7 mouse cellular contexts compared by ENCODE assay signal in the genomic region with DNA sequence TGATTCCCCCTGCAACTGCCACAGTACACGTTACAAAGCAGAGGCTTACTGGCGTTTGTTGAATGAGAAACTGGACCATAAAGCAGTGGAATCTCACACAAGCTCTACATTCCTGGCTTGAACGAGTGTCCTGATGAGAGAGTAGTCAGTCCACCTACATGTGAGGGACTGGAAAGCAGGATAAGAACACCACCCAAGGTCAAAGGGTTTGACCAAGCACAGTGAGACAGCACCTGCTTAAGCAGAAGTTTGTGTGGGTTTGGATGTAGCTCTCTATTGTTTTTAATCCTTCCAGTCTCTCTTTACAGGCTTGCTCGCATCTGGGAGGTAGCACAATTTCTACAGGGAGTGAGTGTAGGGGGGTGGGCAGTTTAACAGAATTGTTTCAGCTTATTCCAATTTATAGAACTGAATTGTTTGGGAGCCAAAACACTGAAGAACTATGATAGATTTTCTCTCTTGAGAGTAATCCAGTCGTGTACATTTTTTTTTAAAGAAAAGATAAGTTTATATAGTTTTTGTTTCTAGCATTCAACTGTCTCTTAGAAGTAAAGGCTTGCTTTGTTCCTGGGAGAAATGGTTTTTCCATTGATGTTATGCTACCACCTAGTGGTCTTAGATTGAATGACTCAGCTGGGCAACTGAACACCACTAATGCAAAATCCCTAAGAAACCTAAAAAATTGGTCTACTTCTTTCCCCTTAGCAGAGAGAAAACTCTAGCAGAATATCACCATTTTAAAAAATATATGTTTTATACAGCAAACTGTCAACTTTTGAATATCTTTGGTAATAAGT.
DNase-seq lines count a peak whose midpoint lies in the region; ATAC-seq and TF ChIP-seq lines count a peak whose summit lies in the region.

No protein-coding gene starts in this region.

- no peak overlapping the region for H3K4me3 ChIP-seq in liver, embryonic 14.5 days (ENCODE audit: insufficient read depth in 1 of 2, low read depth in 2 of 2, low read length in 2 of 2)
- H3K4me3 ChIP-seq in liver, embryonic 11.5 days (ENCODE audit: low read depth, low read length) = no peak overlapping the region
- no peak overlapping the region for H3K4me3 ChIP-seq in forebrain, embryonic 13.5 days
- no peak overlapping the region for H3K4me3 ChIP-seq in midbrain, embryonic 16.5 days (ENCODE audit: low read depth, low read length)

- H3K4me1 ChIP-seq in liver, embryonic 14.5 days (replicated peaks; ENCODE audit: control insufficient read depth in 2 of 2, insufficient read depth in 2 of 2, low read length in 1 of 2) = no peaks in the 10 kb centered on the region
- H3K4me1 ChIP-seq in liver, embryonic 11.5 days (replicated peaks; ENCODE audit: control insufficient read depth, insufficient read depth, low read length) = no peaks in the 10 kb centered on the region
- no peaks in the 10 kb centered on the region for H3K4me1 ChIP-seq in forebrain, embryonic 13.5 days
- H3K4me1 ChIP-seq in midbrain, embryonic 16.5 days (ENCODE audit: control insufficient read depth, insufficient read depth, low read length) = no peaks in the 10 kb centered on the region

- no peak overlapping the region for H3K4me2 ChIP-seq in liver, embryonic 14.5 days (ENCODE audit: low read depth)
- H3K4me2 ChIP-seq in liver, embryonic 11.5 days = no peak overlapping the region
- no peak overlapping the region for H3K4me2 ChIP-seq in forebrain, embryonic 13.5 days
- no peak overlapping the region for H3K4me2 ChIP-seq in midbrain, embryonic 16.5 days (ENCODE audit: low read length)

- TF ChIP-seq CTCF in liver, embryonic 14.5 days (IDR thresholded peaks at IDR 0.05; ENCODE audit: low read depth) = peak; percentile 23; the same call in 1 of the 2 replicates

- no peak for ATAC-seq in liver, embryonic 14.5 days (ENCODE audit: insufficient read depth)
- no peak for ATAC-seq in liver, embryonic 11.5 days (replicated peaks; ENCODE audit: low FRiP score)
- peak; percentile 79 for ATAC-seq in forebrain, embryonic 13.5 days
- ATAC-seq in midbrain, embryonic 16.5 days = peak; percentile 83

- H3K9ac ChIP-seq in liver, embryonic 14.5 days (replicated peaks) = no peak overlapping the region
- no peak overlapping the region for H3K9ac ChIP-seq in liver, embryonic 11.5 days (ENCODE audit: low read depth, low read length)
- no peak overlapping the region for H3K9ac ChIP-seq in forebrain, embryonic 13.5 days
- no peak overlapping the region for H3K9ac ChIP-seq in midbrain, embryonic 16.5 days (ENCODE audit: low read depth, low read length)

- H3K27me3 ChIP-seq in liver, embryonic 14.5 days (ENCODE audit: control insufficient read depth, insufficient read depth, low read length) = no peaks in the 10 kb centered on the region
- H3K27me3 ChIP-seq in liver, embryonic 11.5 days (replicated peaks; ENCODE audit: control insufficient read depth, insufficient read depth, low read length) = no peaks in the 10 kb centered on the region
- no peaks in the 10 kb centered on the region for H3K27me3 ChIP-seq in forebrain, embryonic 13.5 days
- H3K27me3 ChIP-seq in midbrain, embryonic 16.5 days (ENCODE audit: control insufficient read depth, insufficient read depth, low read depth, low read length) = no peaks in the 10 kb centered on the region

- 21% methylated on average over 5 of the region's 5 CpGs for WGBS in liver, embryonic 14.5 days (ENCODE audit: insufficient replicate concordance)
- WGBS in liver, embryonic 11.5 days = 35% methylated on average over 5 of the region's 5 CpGs
- WGBS in forebrain, embryonic 13.5 days = 23% methylated on average over 5 of the region's 5 CpGs
- 23% methylated on average over 5 of the region's 5 CpGs for WGBS in large intestine, adult 2 months
- 18% methylated on average over 5 of the region's 5 CpGs for WGBS in midbrain, embryonic 16.5 days

- H3K27ac ChIP-seq in liver, embryonic 14.5 days = no peak overlapping the region
- H3K27ac ChIP-seq in liver, embryonic 11.5 days (ENCODE audit: low read depth, low read length) = no peak overlapping the region
- H3K27ac ChIP-seq in forebrain, embryonic 13.5 days = no peak overlapping the region
- no peak overlapping the region for H3K27ac ChIP-seq in midbrain, embryonic 16.5 days (ENCODE audit: low read length)

- peak in 1 of 3 experiments; percentile 4 for DNase-seq in liver, embryonic 14.5 days (ENCODE audit: low read depth in 3 of 3, low spot score in 3 of 3)
- DNase-seq in liver, embryonic 11.5 days (ENCODE audit: low spot score) = no peak
- DNase-seq in c-Kit-positive CD71-negative TER-119-negative erythroid progenitor cells, embryonic 14.5 days (ENCODE audit: low read depth) = peak; percentile 14
- peak; percentile 3 for DNase-seq in large intestine, adult 2 months (ENCODE audit: low read depth, low spot score)
- DNase-seq in thymus, adult 18-20 months = no peak

- no peaks in the 10 kb centered on the region for H3K36me3 ChIP-seq in liver, embryonic 14.5 days (replicated peaks; ENCODE audit: control insufficient read depth, insufficient read depth, low read depth)
- H3K36me3 ChIP-seq in liver, embryonic 11.5 days (ENCODE audit: control insufficient read depth, insufficient read depth, low read length) = no peaks in the 10 kb centered on the region
- no peaks in the 10 kb centered on the region for H3K36me3 ChIP-seq in forebrain, embryonic 13.5 days (ENCODE audit: poor library complexity, severe bottlenecking)
- no peaks in the 10 kb centered on the region for H3K36me3 ChIP-seq in midbrain, embryonic 16.5 days (ENCODE audit: control insufficient read depth, insufficient read depth, low read length)

- TF ChIP-seq EP300 in liver, embryonic 14.5 days (IDR thresholded peaks at IDR 0.05; ENCODE audit: low read depth) = no peak

- H3K9me3 ChIP-seq in liver, embryonic 14.5 days (ENCODE audit: control insufficient read depth, low read length) = no peaks in the 10 kb centered on the region
- H3K9me3 ChIP-seq in liver, embryonic 11.5 days (ENCODE audit: control insufficient read depth, low read length) = no peaks in the 10 kb centered on the region
- no peaks in the 10 kb centered on the region for H3K9me3 ChIP-seq in forebrain, embryonic 13.5 days (replicated peaks)
- no peaks in the 10 kb centered on the region for H3K9me3 ChIP-seq in midbrain, embryonic 16.5 days (replicated peaks; ENCODE audit: control insufficient read depth, low read length, poor library complexity, severe bottlenecking)

Comparison
In these comparisons a context has a peak if more than half of its experiments do, and no peak if none do; other contexts are left out.
1. ATAC-seq: peak in forebrain, embryonic 13.5 days (single experiment) and midbrain, embryonic 16.5 days (single experiment); none in liver, embryonic 14.5 days (single experiment) and liver, embryonic 11.5 days (single experiment).
2. DNase-seq: peak in c-Kit-positive CD71-negative TER-119-negative erythroid progenitor cells, embryonic 14.5 days (single experiment) and large intestine, adult 2 months (single experiment); none in liver, embryonic 11.5 days (single experiment) and thymus, adult 18-20 months (0 of 2).